Mouse (Mus musculus) erythroid progenitor cell, adult 5-6 weeks (primary cell): ENCODE measurements around the gene Cfap97d2. TPM values are rescaled to one million over a fixed set of nuclear protein-coding genes. Genes with fewer than 3 reads are reported as not detected.
A peak's percentile ranks its signal among the peaks of the same experiment; 100 is the strongest.
"Not testable (repeated sequence)": the region's sequence is repeated elsewhere in the genome, so short reads cannot be mapped to it uniquely, and the experiment has no call there.

ENCODE experiments used
- ATAC-seq: replicated peaks from 2 replicates; pipeline ENCODE4 v1.8.0; 2016; ENCODE audit warnings: moderate number of reproducible peaks, mild to moderate bottlenecking, moderate TSS enrichment, inconsistent platforms; ENCODE audit not compliant: poor library complexity, low FRiP score, severe bottlenecking
- total RNA-seq, 2 experiments: library from RNA; stranded (forward) in 1 of 2; stranded (reverse) in 1 of 2; fragments of 150-400 nt in 1 of 2; fragments of 186-747, 209-891 nt in 1 of 2; gene quantifications; 2 replicates each; pipeline versions ENCODE4 v1.2.3 to v1.2.4; 2015 to 2017; ENCODE audit warnings: low replicate concordance in 2 of 2

Gene Cfap97d2
- total RNA-seq, 2 experiments from 2014 or later = not detected

DNA sequence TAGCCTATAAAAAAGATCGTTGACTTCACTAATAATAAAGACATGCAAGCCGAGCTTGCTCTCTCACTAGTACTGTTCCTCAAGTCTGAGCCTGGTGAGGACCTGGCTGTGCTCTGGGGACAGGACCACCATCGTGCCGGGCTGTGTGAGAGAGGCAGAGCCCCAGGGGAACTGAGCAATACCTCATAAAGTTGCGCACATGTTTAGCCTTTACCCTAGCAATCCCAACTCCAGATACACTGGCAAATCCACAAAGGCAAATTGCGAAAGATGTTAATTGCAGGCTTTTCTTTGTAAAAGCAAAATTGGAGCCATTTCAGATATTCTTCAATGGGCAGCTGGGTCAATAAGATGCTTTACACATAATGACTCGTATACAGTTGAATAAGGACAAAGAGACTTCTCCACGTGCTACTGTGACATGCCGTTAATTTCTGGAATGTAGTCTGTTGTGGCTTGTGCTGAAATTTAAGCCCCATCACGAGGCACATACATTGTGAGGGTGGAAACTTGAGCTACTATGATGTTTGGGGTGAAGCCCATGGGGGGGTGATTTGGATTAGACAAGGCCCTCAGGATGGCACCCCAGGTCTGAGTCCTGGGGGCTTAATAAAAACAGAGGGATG is 21.9 kb downstream of the Cfap97d2 start:
- no peak for ATAC-seq

DNA sequence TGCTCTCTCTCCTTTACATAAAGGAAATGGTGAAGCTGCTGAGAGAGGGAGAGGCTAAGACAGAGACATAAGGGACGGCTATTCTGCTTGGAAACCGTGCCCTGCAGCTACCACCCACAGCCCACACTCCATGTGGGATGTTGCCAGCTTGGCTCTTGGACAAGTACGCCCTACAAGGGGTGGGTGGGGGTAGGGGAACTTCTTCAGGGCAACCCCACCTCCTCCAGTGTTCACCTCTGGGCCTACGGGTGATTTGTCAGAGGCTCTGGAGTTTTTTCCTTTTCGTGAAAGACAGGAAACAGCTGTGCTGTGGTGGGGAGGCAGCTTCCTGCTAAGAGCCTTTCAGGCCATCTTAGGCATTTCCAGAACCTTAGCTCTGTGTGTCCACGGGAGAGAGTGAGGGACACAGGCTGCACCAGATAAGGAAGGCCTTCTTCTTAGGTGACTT is 34.7 kb downstream of the Cfap97d2 start:
- peak; percentile 57 for ATAC-seq

DNA sequence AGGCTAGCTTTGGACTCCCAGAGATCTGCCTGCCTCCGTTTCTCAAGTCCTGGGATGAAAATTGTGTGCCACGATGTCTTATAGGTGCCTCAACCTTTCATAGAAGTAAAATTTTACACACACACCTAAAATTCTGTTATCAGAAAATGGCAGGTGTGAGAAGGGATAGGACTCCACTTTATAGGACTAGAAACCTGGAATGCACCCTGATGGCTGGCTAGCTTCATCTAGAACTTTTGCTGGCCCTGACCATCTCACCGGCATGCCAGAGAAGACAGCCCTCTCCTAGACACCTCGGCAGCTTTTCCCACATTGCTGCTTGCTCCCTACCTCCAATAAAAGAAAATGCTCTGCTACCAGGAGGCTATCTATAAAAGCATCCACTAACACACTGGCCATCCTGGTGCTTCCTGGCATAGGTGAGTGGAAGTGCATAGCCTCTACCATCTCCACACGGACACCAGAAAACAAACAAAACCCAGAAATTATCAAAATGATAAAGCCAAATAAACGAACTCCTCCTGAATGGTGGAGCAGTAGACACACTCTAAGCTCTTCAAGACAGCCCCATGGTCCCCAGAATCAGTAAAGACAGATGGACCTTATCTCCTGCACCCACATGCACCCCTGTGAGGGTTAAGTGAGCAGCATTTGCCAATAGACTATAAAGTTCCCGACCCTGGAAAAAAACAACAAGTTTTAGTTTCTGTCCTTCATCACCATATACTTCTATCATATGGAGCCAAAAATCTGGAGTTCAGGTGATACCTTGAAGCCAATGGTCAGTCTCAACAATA is 35.3 kb downstream of the Cfap97d2 start:
- peak; percentile 89 for ATAC-seq

DNA sequence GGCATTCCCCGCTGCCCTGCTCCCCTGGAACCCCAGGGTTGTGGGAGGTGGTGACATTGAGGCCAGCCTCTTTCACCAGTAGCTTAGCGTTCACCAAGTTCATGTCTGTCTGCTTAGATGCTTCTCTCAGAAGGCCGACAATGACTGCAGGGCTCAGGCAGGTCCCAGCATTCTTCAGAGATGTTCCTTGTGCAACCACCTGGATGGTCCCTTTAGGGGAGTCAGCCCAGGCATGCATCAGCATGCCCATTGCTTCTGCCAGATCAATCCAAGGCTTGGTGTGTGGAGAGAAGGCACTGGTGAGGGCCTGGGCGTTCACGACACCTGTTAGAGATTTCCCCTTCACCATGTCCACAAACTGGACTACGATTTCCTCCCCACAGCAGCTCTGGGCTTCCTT is 40.5 kb downstream of the Cfap97d2 start:
- ATAC-seq = not testable (repeated sequence)

DNA sequence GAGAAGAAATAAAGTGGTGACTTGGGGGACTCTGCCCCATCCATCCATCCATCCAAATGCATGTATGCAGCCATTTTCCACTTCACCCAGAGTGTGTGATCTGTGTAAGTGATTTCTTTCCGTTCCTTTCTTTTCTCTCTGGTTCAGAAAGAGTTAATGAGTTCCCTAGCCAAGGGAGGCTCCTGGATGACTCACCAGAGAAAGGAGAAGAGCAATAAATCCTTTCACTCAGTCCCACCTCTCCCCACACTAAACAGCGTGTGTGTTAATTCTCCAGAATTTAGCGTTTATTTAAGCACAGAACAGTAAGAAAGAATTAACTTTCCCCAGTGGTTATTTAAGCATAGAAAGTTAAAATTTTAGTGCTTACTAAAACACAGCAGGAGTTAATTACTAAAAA is 41.9 kb downstream of the Cfap97d2 start:
- no peak for ATAC-seq

DNA sequence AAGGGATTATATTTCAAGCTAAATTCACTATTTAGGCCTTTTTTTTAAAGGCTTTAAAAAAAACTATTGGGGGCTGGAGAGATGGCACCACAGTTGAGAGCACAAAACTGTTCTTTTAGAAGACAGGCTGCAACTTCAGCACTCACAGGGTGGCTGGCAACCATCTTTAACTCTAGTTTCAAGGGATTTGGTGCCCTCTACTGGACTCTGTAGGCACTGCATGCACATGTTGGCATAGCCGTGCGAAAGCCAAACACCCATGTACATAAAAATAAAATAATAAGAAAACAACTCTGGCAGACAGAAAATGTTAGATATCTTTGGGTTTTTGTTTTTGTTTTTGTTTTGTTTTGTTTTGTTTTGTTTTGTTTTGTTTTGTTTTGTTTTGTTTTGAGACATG is 48.0 kb downstream of the Cfap97d2 start:
- ATAC-seq = peak; percentile 62

DNA sequence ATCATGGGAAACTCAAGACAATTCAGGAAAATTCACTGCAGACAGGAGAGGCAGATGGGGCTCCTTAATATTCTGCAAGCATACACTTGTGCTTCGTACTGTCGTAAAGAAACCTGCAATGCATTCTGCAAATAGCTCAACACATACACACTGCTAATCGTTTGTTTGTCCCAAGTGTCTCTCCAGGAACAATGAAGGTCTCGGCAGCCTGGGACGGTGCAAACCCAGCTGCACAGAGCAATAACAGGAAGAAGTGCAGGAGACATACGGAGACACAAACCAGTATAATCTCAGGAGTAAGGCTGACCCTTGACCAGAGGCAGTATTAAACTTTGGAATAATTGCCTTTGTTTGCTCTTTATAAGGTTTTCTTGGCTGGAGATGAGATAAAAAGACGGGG is 50.8 kb downstream of the Cfap97d2 start:
- no peak for ATAC-seq

DNA sequence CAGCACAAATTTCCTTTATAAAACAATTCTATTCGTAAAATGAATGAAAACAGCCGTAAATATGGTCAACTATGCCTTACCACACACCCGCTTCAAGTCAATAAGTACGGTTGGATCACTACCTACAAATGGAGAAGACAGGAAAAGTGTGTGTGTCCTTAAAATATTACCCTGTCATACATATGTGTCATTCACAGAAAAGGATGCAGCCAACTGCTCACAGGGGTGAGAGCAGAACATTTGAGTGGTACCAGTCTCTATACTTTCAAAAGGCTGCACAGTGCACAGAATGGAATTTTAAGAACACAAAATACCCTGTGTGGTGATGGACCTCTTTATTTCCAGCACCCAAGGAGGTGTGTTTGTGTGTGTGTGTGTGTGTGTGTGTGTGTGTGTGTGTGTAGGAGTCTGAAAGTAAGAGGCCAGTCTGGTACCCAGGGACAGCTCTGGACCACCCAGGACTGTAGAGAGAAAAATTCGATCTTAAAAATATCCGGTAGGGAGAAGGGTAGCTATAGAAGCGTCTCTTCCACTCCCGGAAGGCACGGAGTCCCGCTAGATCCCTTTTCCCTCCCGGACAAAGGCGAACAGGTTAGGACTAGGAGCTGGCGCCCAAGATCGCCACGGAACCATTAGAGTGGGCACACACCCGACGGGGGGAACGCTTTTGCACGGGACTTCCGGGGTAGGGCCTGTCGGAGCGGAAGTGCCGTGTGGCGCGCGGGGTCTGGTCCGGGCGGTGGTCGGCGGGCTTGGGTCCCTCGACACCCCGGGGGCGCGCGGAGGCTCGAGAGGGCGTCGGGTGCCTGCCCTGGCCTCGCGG is 51.5 kb downstream of the Cfap97d2 start, which contains the start of gene Cdc16:
Gene Cdc16 (plus strand): TSS at position 695 of the 823 bp plus-strand sequence.
- peak; percentile 87 for ATAC-seq

DNA sequence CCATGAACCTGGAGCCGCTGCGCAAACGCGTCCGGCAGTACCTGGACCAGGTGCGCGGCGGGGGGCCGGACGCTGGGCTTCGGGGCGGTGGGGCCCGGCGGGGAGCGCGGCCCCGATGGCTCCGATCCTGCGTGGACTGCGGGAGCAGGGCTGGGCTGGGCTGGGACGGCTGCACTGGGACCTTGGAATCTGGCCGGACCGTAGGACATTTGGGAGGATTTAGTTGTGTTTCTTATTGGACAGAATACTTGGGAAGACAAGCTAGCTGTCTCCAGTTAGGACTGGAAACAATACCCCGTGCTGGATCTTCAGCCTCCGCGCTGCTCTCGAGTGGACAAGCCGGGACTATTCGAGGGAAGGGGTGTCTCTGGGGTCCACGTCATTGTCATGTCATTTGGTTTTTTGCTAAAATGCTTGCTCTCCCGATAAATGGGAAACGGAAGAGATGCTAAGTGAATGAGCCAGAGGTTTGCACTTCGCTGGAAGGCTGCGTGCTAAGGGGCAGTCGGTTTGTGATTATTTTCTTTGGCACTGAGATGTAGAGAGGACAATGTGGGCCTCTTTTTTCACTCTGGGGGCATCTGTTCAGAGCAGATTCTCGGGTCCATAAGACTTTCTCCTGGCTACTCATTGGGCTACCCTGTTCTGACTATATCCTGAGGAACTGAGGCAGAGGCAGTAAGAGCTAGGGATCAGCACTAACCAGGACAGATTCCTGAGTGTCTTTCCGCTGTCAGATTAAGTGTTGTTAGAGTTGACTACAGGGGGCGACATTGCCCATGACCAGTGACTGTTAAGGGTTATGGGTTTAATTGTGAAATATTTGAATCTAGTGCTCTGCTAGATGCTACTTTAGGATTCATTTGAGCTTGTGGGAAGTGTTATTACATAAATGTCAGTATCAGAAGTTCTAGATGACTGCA is 52.4 kb downstream of the Cfap97d2 start:
- ATAC-seq = peak; percentile 78

DNA sequence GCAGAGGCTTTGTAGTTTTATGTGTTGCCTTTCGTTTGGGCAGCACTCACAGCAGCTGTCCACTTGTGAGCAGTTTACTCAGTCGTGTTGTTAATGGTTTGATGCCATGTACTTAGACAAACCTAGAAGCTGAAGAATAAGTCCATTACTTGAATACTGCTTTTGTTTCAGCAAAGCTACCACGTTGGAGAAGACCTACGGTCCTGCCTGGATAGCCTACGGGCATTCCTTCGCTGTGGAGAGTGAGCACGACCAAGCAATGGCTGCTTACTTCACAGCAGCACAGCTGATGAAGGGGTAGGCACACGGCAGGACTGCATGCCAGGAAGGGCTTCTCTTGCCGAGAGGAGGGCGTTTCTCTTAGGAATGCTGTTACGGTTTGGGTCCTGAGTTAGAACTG is 63.5 kb downstream of the Cfap97d2 start:
- no peak for ATAC-seq

DNA sequence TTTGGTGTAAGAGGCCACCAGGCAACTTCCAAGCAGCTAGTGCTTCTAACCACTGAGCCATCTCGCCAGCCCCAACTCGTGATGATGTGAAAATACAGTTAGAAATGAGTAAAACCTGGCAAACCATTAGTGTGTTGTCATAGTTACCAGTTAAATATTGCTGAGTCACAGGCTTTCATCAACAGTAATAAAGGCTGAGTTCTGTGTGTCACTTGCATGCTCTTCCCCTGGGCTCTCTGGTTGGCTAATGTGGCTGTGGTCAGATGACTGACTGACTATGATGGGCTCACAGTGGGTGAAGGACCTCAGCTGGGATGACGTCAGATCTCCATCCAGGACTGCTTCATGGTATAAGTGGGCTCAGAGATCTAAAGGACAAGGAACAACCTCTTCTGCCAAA is 74.8 kb downstream of the Cfap97d2 start:
- no peak for ATAC-seq

DNA sequence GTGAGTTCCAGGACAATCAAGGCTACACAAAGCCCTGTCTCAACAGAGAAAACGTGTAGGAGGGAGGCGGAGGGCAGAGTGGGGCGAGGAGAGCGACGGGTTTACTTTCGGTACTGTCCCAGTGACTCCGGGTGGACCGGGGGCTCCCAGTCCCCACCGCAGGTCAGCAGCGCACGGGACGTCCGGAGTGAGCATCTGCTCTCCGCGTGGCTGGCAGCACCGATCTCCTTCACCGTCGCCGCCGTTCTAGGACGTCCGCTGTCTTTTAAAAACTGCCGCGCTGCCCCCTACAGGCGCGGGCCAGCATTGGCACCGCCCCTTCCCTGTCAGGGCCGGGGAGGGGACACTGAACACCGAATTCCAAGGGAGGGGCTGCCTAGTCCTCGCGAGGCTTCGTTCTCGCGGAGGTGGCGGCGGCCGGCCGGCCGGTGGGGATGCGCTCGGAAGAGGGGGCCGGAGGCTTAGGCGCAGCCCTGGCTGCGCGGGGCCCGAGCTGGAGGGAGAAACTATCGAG is 79.6 kb downstream of the Cfap97d2 start, which contains the start of gene Upf3a:
Gene Upf3a (plus strand): TSS at position 366 of the 514 bp plus-strand sequence.
- ATAC-seq = peak; percentile 91

DNA sequence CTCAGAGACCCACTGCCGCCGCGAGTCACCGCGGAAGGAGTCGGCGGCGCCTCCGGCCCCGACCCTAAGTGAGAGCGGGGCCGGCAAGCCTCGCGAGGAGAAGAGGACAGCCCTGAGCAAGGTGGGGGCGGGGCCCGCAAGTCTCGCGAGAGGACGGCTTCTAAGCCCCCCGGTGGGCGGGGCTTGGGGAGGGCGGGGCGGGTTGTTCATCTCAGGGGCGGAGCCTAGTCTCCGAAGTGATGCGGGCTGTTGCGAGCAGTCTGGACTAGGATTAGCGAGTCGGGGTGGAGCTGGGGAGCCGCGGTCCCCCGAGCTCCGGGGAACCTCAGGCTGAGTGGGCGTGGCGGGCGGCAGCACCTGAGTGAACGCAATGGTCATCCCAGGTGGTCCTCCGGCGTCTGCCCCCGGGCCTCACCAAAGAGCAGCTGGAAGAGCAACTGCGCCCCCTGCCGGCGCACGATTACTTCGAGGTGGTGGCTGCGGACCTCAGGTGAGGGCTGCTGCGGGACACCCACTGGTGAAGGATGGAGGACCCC is 80.1 kb downstream of the Cfap97d2 start:
- peak; percentile 83 for ATAC-seq

DNA sequence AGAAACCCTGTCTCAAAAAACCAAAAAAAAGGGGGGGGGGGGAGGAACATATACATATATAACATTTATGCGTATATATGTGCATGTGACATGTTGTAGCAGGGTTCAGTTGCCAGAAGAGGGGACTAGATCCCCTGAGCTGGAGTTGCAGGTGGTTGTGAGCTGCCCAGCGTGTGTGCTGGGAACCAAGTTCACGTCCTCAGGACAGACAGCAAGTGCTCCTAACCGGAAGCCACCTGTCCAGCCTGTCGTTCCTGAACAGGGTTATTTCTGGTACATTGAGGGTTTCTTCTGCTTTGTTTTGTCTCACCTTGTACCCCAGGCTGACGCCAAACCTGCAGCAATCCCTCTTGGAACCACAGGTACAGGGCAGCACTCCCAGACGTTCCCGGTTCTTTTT is 83.9 kb downstream of the Cfap97d2 start:
- no peak for ATAC-seq

Other genes with a start within 250 kb of the Cfap97d2 start
- 2.1 TPM in 1 of 2 replicates, not detected in the other for gene Gas6, start 211.4 kb upstream of the Cfap97d2 start, total RNA-seq (2015; ENCODE audit: low replicate concordance)
- gene Gas6, start 211.4 kb upstream of the Cfap97d2 start, total RNA-seq (2017; ENCODE audit: low replicate concordance) = 3.0 and 3.9 TPM in 2 replicates
- not detected in 2 replicates for gene 1700029H14Rik, start 143.4 kb upstream of the Cfap97d2 start, total RNA-seq (2015; ENCODE audit: low replicate concordance)
- not detected in 2 replicates for gene 1700029H14Rik, start 143.4 kb upstream of the Cfap97d2 start, total RNA-seq (2017; ENCODE audit: low replicate concordance)
- 6.5 and 9.6 TPM in 2 replicates for gene Rasa3, start 28.3 kb upstream of the Cfap97d2 start, total RNA-seq (2015; ENCODE audit: low replicate concordance)
- 12.2 and 13.4 TPM in 2 replicates for gene Rasa3, start 28.3 kb upstream of the Cfap97d2 start, total RNA-seq (2017; ENCODE audit: low replicate concordance)
- 28.9 and 55.5 TPM in 2 replicates for gene Cdc16, start 51.8 kb downstream of the Cfap97d2 start, total RNA-seq (2015; ENCODE audit: low replicate concordance)
- gene Cdc16, start 51.8 kb downstream of the Cfap97d2 start, total RNA-seq (2017; ENCODE audit: low replicate concordance) = 30.5 and 33.7 TPM in 2 replicates
- 11.2 and 17.2 TPM in 2 replicates for gene Upf3a, start 79.7 kb downstream of the Cfap97d2 start, total RNA-seq (2015; ENCODE audit: low replicate concordance)
- 10.8 and 18.6 TPM in 2 replicates for gene Upf3a, start 79.7 kb downstream of the Cfap97d2 start, total RNA-seq (2017; ENCODE audit: low replicate concordance)
- gene AF366264, start 132.5 kb downstream of the Cfap97d2 start, total RNA-seq (2015; ENCODE audit: low replicate concordance) = not detected in 2 replicates
- gene AF366264, start 132.5 kb downstream of the Cfap97d2 start, total RNA-seq (2017; ENCODE audit: low replicate concordance) = not detected in 2 replicates
- gene Champ1, start 163.8 kb downstream of the Cfap97d2 start, total RNA-seq (2015; ENCODE audit: low replicate concordance) = 5.0 and 5.4 TPM in 2 replicates
- gene Champ1, start 163.8 kb downstream of the Cfap97d2 start, total RNA-seq (2017; ENCODE audit: low replicate concordance) = 0.98 and 4.4 TPM in 2 replicates
- gene Coprs, start 184.4 kb downstream of the Cfap97d2 start, total RNA-seq (2015; ENCODE audit: low replicate concordance) = 4.7 TPM in 1 of 2 replicates, not detected in the other
- gene Coprs, start 184.4 kb downstream of the Cfap97d2 start, total RNA-seq (2017; ENCODE audit: low replicate concordance) = 1.8 TPM in 1 of 2 replicates, not detected in the other